ENCODE assay signal across 14 mouse cellular contexts in the genomic region with DNA sequence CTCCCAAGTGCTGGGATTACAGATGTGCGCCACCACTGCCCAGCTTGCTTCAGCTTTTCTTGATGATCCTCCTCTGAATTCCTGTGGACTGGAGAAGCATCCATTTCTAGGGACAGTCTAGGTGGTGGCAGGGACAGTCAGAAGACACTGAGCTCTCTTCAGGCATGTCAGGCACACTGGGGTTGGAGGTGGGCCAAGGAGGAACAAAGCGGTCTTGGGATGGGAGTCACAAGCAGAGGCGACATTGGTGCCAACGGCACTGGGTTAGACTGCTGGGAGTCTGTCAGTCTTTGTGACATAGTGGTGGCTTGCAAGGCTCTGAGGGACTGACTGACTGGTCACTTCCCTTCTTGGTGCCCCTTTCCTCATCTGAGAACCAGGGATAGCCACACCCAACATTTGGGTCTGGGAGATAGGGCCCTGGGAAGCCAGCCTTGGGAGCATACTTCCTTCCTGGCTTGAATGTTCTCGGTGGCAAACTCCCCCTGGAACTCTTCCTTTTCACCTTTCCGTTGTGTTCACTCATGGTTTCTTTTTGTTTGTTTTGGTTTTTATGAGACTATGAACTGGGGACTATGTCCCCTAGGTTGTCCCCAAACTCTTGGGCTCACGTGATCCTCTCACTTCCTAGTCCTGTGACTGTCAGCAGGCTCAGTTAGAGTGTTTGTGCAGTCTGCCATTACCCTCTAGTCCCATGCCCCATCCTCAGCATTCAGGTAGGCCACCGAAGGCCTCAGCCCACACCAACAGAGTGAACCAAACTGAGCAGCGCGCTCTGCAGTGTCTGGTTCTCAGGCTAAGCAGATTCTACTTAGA. TPM values are rescaled to one million over a fixed set of nuclear protein-coding genes. Genes with fewer than 3 reads are reported as not detected.
DNase-seq lines count a peak whose midpoint lies in the region; ATAC-seq and TF ChIP-seq lines count a peak whose summit lies in the region.
"Had no signal": no experiment of that assay in that cellular context is flagged by ENCODE, and none has a peak within 500 bp of the region (broad histone marks: within the 10 kb centered on the region; RNA-seq: fewer than 3 reads in every experiment).

No protein-coding gene starts in this region.

- H3K9me3 ChIP-seq in MEL (replicated peaks; ENCODE audit: insufficient read depth, low read length), result no peaks in the 10 kb centered on the region
- no peaks in the 10 kb centered on the region for H3K9me3 ChIP-seq in liver, embryonic 12.5 days (replicated peaks)
- no peaks in the 10 kb centered on the region for H3K9me3 ChIP-seq in midbrain, embryonic 13.5 days
- H3K9me3 ChIP-seq: forebrain, embryonic 12.5 days; heart, embryonic 15.5 days; hindbrain, embryonic 12.5 days; midbrain, embryonic 15.5 days had no signal

- peak; percentile 41; the same call in 1 of the 2 replicates for ATAC-seq in liver, embryonic 12.5 days
- no peak for ATAC-seq in midbrain, embryonic 13.5 days
- ATAC-seq: midbrain, embryonic 15.5 days had no signal

- no peaks in the 10 kb centered on the region for H3K79me2 ChIP-seq in MEL (ENCODE audit: control insufficient read depth, insufficient read depth, low read length, poor library complexity)

- peak overlapping the region in 1 of 2 experiments; percentile 21; a peak in 2 of 4 replicates for H3K4me3 ChIP-seq in MEL (ENCODE audit: control insufficient read depth in 1 of 2, insufficient read depth in 1 of 2, low read depth in 2 of 2, low read length in 2 of 2)
- H3K4me3 ChIP-seq in liver, embryonic 12.5 days, result no peak overlapping the region
- H3K4me3 ChIP-seq in midbrain, embryonic 13.5 days (replicated peaks), result no peak overlapping the region
- H3K4me3 ChIP-seq: forebrain, embryonic 12.5 days; heart, embryonic 15.5 days; hindbrain, embryonic 12.5 days; midbrain, embryonic 15.5 days had no signal

- peak; percentile 36 to 41; a peak in 2 of 4 replicates for TF ChIP-seq EP300 in MEL (IDR thresholded peaks at IDR 0.05; ENCODE audit: low read depth in 1 of 2, low read length in 2 of 2)

- no peak for TF ChIP-seq RAD21 in MEL (IDR thresholded peaks at IDR 0.05; ENCODE audit: low read depth, low read length)

- peak overlapping the region; percentile 21 for H3K27ac ChIP-seq in MEL (ENCODE audit: control insufficient read depth, low read depth, low read length)
- H3K27ac ChIP-seq in liver, embryonic 12.5 days, result peak overlapping the region; percentile 89
- no peak overlapping the region for H3K27ac ChIP-seq in midbrain, embryonic 13.5 days
- H3K27ac ChIP-seq: forebrain, embryonic 12.5 days; heart, embryonic 15.5 days; hindbrain, embryonic 12.5 days; midbrain, embryonic 15.5 days had no signal

- WGBS in liver, embryonic 12.5 days (ENCODE audit: insufficient replicate concordance), result 52% methylated on average over 10 of the region's 10 CpGs
- WGBS in midbrain, embryonic 13.5 days, result 92% methylated on average over 10 of the region's 10 CpGs

- TF ChIP-seq CTCF in MEL (IDR thresholded peaks at IDR 0.05 in 2 of 3, conservative IDR thresholded peaks at IDR 0.05 in 1 of 3; ENCODE audit: control insufficient read depth in 1 of 3, insufficient read depth in 1 of 3, low read depth in 2 of 3, low read length in 3 of 3, poor library complexity in 1 of 3, severe bottlenecking in 1 of 3), result no peak

- peaks cover 0 to 9% of the 10 kb centered on the region in 2 experiments; a peak in 2 of 4 replicates for H3K36me3 ChIP-seq in MEL (ENCODE audit: control insufficient read depth in 1 of 2, insufficient read depth in 2 of 2, low read length in 2 of 2)
- no peaks in the 10 kb centered on the region for H3K36me3 ChIP-seq in liver, embryonic 12.5 days
- H3K36me3 ChIP-seq in midbrain, embryonic 13.5 days, result no peaks in the 10 kb centered on the region
- H3K36me3 ChIP-seq: forebrain, embryonic 12.5 days; heart, embryonic 15.5 days; hindbrain, embryonic 12.5 days; midbrain, embryonic 15.5 days had no signal

- peak; percentile 29 for DNase-seq in lung, postnatal 36 days
- no peak for DNase-seq in lung, postnatal 4 days
- DNase-seq in MEL (ENCODE audit: low read depth, low spot score), result peak; percentile 63
- DNase-seq in Muller cell, postnatal 12 days (ENCODE audit: inconsistent ontology term), result peak; percentile 36
- no peak for DNase-seq in urinary bladder, postnatal 4 days (ENCODE audit: low spot score in 2 of 2)
- no peak for DNase-seq in yolk sac, embryonic 10.5 days (ENCODE audit: low spot score)
- DNase-seq: kidney, adult 2 months; kidney, postnatal 25 days had no signal

- peak overlapping the region; percentile 47 for H3K4me2 ChIP-seq in liver, embryonic 12.5 days
- H3K4me2 ChIP-seq in midbrain, embryonic 13.5 days (replicated peaks), result no peak overlapping the region
- H3K4me2 ChIP-seq: forebrain, embryonic 12.5 days; heart, embryonic 15.5 days; hindbrain, embryonic 12.5 days; midbrain, embryonic 15.5 days had no signal

- peak overlapping the region; percentile 24; the same call in 1 of the 2 replicates for H3K9ac ChIP-seq in MEL (ENCODE audit: control insufficient read depth, low read depth, low read length, poor library complexity, severe bottlenecking)
- H3K9ac ChIP-seq in liver, embryonic 12.5 days, result peak overlapping the region; percentile 49
- no peak overlapping the region for H3K9ac ChIP-seq in midbrain, embryonic 13.5 days (replicated peaks)
- H3K9ac ChIP-seq: forebrain, embryonic 12.5 days; heart, embryonic 15.5 days; hindbrain, embryonic 12.5 days; midbrain, embryonic 15.5 days had no signal

- no peak for TF ChIP-seq POLR2A in MEL (IDR thresholded peaks at IDR 0.05; ENCODE audit: control insufficient read depth in 1 of 2, insufficient read depth in 1 of 2, low read depth in 1 of 2, low read length in 2 of 2, poor library complexity in 1 of 2)

- no peaks in the 10 kb centered on the region for H3K27me3 ChIP-seq in MEL (ENCODE audit: control insufficient read depth in 1 of 2, insufficient read depth in 2 of 2, low read length in 2 of 2)
- no peaks in the 10 kb centered on the region for H3K27me3 ChIP-seq in liver, embryonic 12.5 days (replicated peaks)
- no peaks in the 10 kb centered on the region for H3K27me3 ChIP-seq in midbrain, embryonic 13.5 days
- H3K27me3 ChIP-seq: forebrain, embryonic 12.5 days; heart, embryonic 15.5 days; hindbrain, embryonic 12.5 days; midbrain, embryonic 15.5 days had no signal

- peaks cover 2 to 39% of the 10 kb centered on the region in 2 experiments; a peak in 3 of 4 replicates for H3K4me1 ChIP-seq in MEL (ENCODE audit: control insufficient read depth in 1 of 2, insufficient read depth in 2 of 2, low read length in 2 of 2)
- H3K4me1 ChIP-seq in liver, embryonic 12.5 days, result peaks cover 84% of the 10 kb centered on the region
- H3K4me1 ChIP-seq in midbrain, embryonic 13.5 days (replicated peaks), result no peaks in the 10 kb centered on the region
- H3K4me1 ChIP-seq: forebrain, embryonic 12.5 days; heart, embryonic 15.5 days; hindbrain, embryonic 12.5 days; midbrain, embryonic 15.5 days had no signal

TF ChIP-seq in MEL, 35 proteins besides CTCF, POLR2A, EP300 and RAD21:
- TF ChIP-seq USF1 (IDR thresholded peaks at IDR 0.05; ENCODE audit: low read depth, low read length) (peak; percentile 61; the same call in 1 of the 2 replicates), TAL1 (IDR thresholded peaks at IDR 0.05; ENCODE audit: low read length) (0 out of 2 replicates have a peak, but pooled peaks have one; percentile 21), ZC3H11A (IDR thresholded peaks at IDR 0.05; ENCODE audit: low read depth, low read length) (no peak), RCOR1 (IDR thresholded peaks at IDR 0.05; ENCODE audit: low read depth, low read length) (no peak)

RNA-seq across cellular contexts. Expression of a gene that starts 2.4 kb away (rescaled TPM):
- 7.7 and 9.0 TPM in 2 replicates for total RNA-seq in MEL (2012; rRNA removed)
- under 1 TPM in 1 of 2 experiments, not detected in 1; 0.40 TPM for polyA plus RNA-seq in MEL (2012; ENCODE audit: insufficient read depth in 1 of 2, insufficient read length in 2 of 2, low read depth in 1 of 2, low replicate concordance in 2 of 2, missing spikeins in 1 of 2)
- 6.2 and 7.1 TPM in 2 replicates for polyA plus RNA-seq in liver, embryonic 12.5 days (2016; fragmentation: Nextera tagmentation; extraction: Ambion mirVana)
- 0.15 and 0.27 TPM in 2 replicates for polyA plus RNA-seq in midbrain, embryonic 13.5 days (2015; fragmentation: Nextera tagmentation; extraction: Ambion mirVana)

RNA-seq across cellular contexts. Expression of a gene that starts 21.7 kb away (rescaled TPM):
- 211 and 226 TPM in 2 replicates for total RNA-seq in MEL (2012; rRNA removed)
- polyA plus RNA-seq in MEL (2012; ENCODE audit: insufficient read depth in 1 of 2, insufficient read length in 2 of 2, low read depth in 1 of 2, low replicate concordance in 2 of 2, missing spikeins in 1 of 2), result 100 to 1,000 TPM; 263 to 315 TPM
- polyA plus RNA-seq in liver, embryonic 12.5 days (2016; fragmentation: Nextera tagmentation; extraction: Ambion mirVana), result 250 and 266 TPM in 2 replicates
- polyA plus RNA-seq in midbrain, embryonic 13.5 days (2015; fragmentation: Nextera tagmentation; extraction: Ambion mirVana), result 143 and 158 TPM in 2 replicates

RNA-seq across cellular contexts. Expression of a gene that starts 26.9 kb away (rescaled TPM):
- 0.23 TPM in 1 of 2 replicates, not detected in the other for total RNA-seq in MEL (2012; rRNA removed)
- under 1 TPM in 1 of 2 experiments, not detected in 1; 0.60 TPM for polyA plus RNA-seq in MEL (2012; ENCODE audit: insufficient read depth in 1 of 2, insufficient read length in 2 of 2, low read depth in 1 of 2, low replicate concordance in 2 of 2, missing spikeins in 1 of 2)
- polyA plus RNA-seq in liver, embryonic 12.5 days (2016; fragmentation: Nextera tagmentation; extraction: Ambion mirVana), result 2.5 and 2.7 TPM in 2 replicates
- 13.0 and 15.4 TPM in 2 replicates for polyA plus RNA-seq in midbrain, embryonic 13.5 days (2015; fragmentation: Nextera tagmentation; extraction: Ambion mirVana)

RNA-seq across cellular contexts. Expression of a gene that starts 44.8 kb away (rescaled TPM):
- total RNA-seq in MEL (2012; rRNA removed), result 15.2 and 16.9 TPM in 2 replicates
- 10 to 100 TPM in 1 of 2 experiments, not detected in 1; 43.3 TPM for polyA plus RNA-seq in MEL (2012; ENCODE audit: insufficient read depth in 1 of 2, insufficient read length in 2 of 2, low read depth in 1 of 2, low replicate concordance in 2 of 2, missing spikeins in 1 of 2)
- 15.4 and 16.2 TPM in 2 replicates for polyA plus RNA-seq in liver, embryonic 12.5 days (2016; fragmentation: Nextera tagmentation; extraction: Ambion mirVana)
- polyA plus RNA-seq in midbrain, embryonic 13.5 days (2015; fragmentation: Nextera tagmentation; extraction: Ambion mirVana), result 35.2 and 44.5 TPM in 2 replicates

Comparison
In these comparisons a context has a peak if more than half of its experiments do, and no peak if none do; other contexts are left out.
1. DNase-seq: peak in lung, postnatal 36 days (single experiment), MEL (single experiment) and Muller cell, postnatal 12 days (single experiment); none in lung, postnatal 4 days (0 of 2), urinary bladder, postnatal 4 days (0 of 2) and yolk sac, embryonic 10.5 days (single experiment).